Mouse (Mus musculus): Measurements from ENCODE around the gene Vsig4.
"Not testable (repeated sequence)": the region's sequence is repeated elsewhere in the genome, so short reads cannot be mapped to it uniquely, and the experiment has no call there.

The Vsig4 gene

DNA sequence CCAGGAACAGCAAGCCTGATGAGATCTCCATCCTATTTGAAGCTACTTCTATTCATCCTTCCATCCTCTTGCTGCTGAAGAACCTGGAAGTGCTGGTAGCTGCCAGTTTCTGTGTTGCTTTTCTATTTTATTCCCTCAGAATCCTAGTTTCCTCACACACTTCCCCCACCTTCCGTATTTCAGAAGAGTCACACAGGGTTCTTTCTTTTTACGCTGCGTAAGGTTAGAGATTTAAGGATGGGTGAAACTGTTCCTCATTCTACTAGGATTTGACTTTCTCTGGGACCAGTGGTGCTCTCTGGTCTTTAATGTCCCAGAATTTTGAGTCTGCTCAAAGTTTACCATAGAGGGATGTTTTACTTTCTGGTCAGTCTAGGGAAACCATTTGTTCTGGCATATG is at the start of gene Vsig4:
TSS of gene Vsig4 (minus strand) at position 101 of the 400 bp plus-strand sequence.
- no peak for DNase-seq

DNA sequence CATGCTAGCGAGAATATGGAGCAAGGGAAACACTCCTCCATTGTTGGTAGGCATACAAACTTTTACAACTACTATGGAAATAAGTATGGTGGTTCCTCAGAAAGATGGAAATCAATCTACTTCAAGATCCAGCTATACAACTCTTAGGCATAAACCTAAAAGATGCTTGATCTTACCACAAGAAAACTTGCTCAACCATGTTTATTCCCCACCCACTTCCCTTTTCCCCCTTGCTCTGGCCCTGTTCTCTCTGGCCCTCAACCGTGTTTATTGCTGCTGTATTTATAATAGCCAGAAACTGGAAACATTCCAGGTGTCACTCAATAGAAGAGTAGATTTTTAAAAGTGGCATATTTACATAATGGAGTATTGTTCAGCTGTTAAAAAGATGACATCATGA is 45.9 kb upstream of the Vsig4 start:
- no peak for DNase-seq

DNA sequence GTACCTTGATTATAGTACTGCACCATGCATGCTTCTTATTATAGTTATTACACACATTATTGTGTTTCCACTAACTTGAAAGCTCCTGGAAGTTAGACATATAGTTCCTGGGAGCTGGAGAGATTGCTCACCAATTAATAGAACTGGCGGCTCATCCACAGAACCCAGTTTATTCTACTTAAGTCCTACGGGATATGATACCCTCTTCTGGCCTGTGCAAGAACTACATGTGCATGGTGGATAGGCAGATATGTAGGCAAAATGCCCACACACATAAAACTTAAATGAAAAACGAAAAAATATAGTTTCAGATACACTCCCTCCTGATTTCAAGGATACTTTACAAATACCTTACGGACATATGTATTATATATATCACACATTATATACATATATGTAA is 36.5 kb upstream of the Vsig4 start:
- DNase-seq: peak in 1 of 2 experiments; percentile 1

DNA sequence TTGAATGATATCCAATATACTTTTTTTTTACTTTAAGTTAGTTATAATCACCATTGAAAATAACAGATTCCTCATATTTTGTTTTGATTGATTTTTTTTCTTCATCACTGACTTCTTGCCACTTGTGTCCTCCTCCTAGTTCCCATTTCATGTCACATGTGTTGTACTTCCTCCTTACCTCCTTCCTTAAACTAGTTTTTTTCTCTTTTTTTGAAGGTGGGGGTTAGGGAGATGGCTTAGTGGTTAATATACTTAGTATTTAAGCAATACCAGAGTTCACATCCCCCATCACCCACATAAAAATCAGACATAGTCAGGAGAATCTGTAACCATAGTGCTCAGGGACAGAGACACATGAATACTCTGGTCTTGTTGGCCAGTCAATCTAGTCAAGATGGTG is 36.7 kb downstream of the Vsig4 start:
- DNase-seq: no peak

DNA sequence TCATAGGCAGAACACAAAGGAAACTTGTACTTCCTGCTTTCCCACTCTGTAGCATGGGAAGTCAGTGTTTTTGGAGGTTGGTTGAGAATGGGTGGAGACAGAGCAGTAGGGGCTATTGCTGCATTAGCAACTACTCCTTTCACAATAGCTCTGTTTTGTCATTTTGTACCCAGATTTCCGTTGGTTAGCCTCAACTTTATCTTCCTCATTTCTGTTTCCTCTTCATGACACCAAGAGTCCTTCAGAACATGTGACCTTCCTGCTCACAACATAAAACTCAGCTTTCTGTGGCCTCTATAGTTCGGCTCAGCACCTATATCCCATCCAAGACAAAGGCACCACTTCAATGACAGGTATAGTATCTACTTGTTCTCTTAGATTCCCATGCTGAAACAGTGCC is 53.6 kb downstream of the Vsig4 start:
- peak in 1 of 2 experiments; percentile 1 for DNase-seq

DNA sequence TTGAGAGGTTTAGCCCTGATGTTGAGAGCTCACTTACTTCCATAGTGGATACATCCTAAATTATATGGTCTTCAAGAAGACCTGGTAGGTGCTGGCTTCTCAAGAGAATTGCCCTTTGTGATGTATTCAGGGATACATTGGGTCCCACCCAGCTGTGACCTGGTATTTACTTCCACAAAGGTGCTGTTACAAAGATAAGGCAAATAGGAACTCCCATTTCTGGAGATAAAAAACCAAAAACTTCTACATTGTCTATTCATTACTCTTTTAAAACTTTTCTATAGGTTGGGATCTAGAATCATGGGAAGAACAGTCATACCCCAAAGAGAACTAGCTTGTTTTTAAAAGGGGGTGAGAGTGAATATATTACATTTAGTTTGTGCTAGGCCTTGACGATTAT is 54.2 kb downstream of the Vsig4 start:
- no peak for DNase-seq

DNA sequence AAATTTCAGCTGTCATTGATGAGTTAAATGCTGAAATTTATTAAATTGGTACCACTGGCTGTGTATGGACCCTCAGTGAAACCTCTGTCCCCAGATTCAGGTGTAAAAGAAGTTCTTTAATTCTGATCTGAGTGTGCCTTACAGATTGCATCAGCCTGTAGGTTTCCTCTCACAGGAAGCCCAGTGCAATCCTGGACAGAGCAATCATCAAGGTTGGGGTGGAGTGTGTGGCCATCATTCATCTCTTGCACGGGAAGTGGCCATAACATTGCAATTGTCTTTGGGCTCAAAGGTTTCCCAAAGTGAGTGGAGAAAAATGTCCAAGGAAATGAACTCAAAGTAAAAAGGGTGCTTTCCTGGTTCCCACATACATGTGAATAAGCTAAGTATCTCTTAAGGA is 57.5 kb downstream of the Vsig4 start:
- no peak for DNase-seq

DNA sequence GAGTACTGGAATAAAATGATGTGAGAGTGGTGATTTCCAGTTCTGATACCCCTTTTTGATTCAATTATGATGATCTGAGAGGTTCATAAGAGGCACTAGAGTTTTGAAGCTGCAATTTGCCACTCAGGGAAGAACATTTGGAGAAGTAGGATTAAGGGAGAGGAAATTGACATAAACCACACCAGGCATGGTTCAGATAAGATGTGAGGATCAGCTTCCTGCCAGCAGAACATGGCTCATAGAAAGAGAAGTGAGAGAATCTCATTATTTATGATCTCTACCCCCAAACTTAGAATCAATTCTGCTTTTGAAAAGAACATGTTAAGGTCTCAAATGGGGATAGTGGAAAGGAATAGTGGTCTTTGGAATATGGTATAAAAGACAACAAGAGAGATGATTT is 66.2 kb downstream of the Vsig4 start:
- no peak for DNase-seq

DNA sequence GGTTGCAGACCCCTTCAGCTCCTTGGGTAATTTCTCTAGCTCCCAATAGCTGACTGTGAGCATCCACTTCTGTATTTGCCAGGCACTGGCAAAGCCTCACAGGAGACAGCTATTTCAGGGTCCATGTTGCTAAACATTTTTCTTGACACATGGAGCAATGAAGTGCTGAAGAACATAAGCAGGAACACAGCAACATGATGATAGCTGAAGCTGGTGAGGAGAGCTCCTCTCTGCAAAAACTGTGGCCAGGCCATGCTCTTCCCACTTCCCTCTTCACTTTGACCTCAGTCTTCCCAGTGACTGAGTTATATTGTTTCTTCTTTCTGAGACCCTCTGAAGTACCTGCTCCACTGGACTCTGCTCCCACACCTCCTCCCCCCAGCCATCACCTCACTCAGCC is 67.8 kb downstream of the Vsig4 start:
- no peak for DNase-seq

DNA sequence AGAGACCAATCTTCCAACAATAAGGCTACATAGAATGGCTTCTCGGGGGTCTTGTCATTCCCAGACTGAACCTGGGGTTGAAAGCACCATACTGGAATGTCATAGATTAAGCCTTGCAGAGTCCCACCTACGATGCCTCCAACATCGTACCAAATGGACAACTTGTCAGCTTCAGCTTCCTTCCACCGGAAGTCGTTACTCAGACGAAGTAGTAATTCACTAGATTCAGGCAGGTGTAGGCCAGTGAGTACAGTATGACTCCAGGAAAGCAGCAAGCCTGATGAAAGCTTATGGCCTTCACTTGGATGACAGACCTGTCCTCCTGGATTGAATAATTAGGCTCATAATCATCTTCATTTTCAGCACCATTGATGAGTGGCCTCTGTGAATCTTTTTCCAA is 69.0 kb downstream of the Vsig4 start:
- no peak for DNase-seq

DNA sequence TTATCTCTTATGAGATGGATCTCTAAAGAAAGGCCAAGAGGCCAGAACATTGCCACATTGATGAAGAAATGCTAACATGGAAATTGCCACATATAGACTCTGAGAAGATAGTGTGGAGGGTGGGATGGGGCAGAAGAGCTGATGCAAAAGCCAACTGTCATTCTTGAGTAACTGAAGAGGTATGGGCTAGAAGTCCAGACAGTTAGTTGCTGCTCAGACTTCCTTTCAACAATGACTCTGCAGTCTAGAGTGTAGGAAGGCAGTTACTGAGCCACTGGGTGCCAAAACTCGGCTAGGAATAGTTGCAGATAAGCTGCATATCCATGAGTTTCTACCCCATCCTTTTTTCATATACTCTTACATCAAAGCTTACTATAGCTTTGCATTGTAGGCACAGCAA is 75.2 kb downstream of the Vsig4 start:
- no peak for DNase-seq

DNA sequence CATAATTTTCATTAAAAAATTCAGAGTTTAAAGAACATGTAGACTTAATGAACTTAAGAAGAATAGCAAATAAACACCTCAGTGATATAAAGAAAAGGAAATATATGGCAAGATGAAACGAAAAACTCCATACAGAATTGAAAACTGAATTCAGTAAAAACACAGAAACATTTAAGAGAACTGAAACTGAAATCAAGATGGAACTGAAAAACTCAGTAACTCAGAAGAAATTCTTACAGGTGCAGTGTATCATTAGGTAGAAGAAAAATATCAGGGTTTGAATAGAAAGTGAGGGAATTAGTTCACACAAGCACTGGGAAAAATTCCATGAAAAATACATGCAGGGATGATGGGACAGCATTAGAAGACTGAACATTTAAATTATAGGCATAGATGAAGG is 86.4 kb downstream of the Vsig4 start:
- no peak for DNase-seq

DNA sequence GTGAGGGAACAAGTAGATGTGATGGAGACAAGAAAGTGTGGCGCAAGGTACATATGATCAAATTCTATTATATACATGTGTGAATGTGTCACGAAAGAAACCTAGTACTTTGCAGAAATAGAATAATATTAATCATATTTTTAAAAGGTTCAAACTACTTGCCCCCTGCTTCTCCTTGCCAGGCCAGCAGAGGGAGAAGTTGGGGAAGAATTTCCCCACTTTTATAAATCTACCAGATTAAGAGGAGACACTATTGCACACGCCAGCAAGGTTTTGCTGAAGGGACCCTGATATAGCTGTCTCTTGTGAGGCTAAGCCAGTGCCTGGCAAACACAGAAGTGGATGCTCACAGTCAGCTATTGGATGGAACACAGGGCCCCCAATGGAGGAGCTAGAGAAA is 88.1 kb downstream of the Vsig4 start:
- not testable (repeated sequence) for DNase-seq
